Mouse (Mus musculus): Measurements from ENCODE around the gene Dok7. TPM values are rescaled to one million over a fixed set of nuclear protein-coding genes. Genes with fewer than 3 reads are reported as not detected.

Gene Dok7
- polyA plus RNA-seq, 1 experiment from 2014 or later = 8.8 TPM

DNA sequence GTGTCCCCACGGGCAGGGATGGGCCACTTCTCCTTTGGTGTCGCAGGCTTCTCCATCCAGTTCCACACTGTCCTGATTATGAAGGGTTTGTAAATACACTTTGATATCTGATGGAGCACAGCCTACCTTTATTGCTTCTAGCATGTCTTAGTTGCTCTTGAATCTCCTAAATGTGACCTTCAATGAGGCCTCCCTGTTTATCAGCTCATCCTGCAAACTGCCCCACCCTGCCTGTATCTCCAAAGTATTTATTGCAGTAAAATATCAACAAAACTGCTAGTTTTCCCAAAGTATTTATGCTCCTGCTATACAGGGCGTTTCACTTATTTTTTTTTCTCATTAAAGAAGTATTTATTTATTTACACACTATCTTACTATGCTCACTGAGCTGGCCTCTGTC lies 59.4 kb downstream of the Dok7 start:
- Histone ChIP-seq H3K4me1 (ENCODE audit: control insufficient read depth in 2 of 2, insufficient read depth in 2 of 2, low read length in 2 of 2) (peaks cover 13 to 16% of the 10 kb centered on the region in 2 experiments), H3K9me3 (ENCODE audit: control insufficient read depth, low read length) (no peaks in the 10 kb centered on the region), H3K27me3 (ENCODE audit: control insufficient read depth, insufficient read depth, low read length) (no peaks in the 10 kb centered on the region), H3K9ac (ENCODE audit: low read length) (no peak overlapping the region), H3K36me3 (ENCODE audit: control insufficient read depth, insufficient read depth, low read length) (no peaks in the 10 kb centered on the region), H3K4me2 (ENCODE audit: low read length) (no peak overlapping the region), H3K4me3 (ENCODE audit: control insufficient read depth in 1 of 2, insufficient read depth in 1 of 2, low read depth in 1 of 2, low read length in 2 of 2) (no peak overlapping the region), H3K27ac (replicated peaks in 1 of 2; ENCODE audit: control insufficient read depth in 1 of 2, insufficient read depth in 1 of 2, low read depth in 2 of 2, low read length in 2 of 2) (no peak overlapping the region)
- ATAC-seq (ENCODE audit: insufficient number of reproducible peaks, insufficient read depth, low FRiP score, low read depth) = no peak
- 75% methylated on average over 3 of the region's 3 CpGs for WGBS

DNA sequence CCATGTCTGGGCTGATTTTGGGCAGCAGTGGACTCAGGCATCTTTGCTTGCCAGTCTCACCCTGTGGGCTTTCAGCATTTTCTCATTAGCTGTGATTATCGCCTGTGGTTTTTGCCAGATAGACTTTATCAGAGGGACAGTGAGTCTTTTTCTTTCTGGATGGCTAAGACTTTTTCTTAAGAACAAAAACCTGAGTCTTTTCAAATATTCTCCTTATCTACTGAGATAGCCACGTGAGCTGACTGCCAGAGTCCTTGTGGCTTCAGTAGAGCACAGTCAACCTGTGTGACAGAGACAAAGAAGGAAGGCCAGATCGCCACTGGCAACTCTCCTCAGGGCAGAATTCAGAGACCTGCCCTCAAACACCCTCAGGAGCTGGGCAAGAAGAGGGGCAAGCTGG lies 61.1 kb downstream of the Dok7 start:
- ATAC-seq (ENCODE audit: insufficient number of reproducible peaks, insufficient read depth, low FRiP score, low read depth) = no peak
- H3K4me3 ChIP-seq (ENCODE audit: control insufficient read depth in 1 of 2, insufficient read depth in 1 of 2, low read depth in 1 of 2, low read length in 2 of 2) = no peak overlapping the region
- H3K27me3 ChIP-seq (ENCODE audit: control insufficient read depth, insufficient read depth, low read length) = no peaks in the 10 kb centered on the region
- H3K4me2 ChIP-seq (ENCODE audit: low read length) = no peak overlapping the region
- no peak overlapping the region for H3K27ac ChIP-seq (replicated peaks in 1 of 2; ENCODE audit: control insufficient read depth in 1 of 2, insufficient read depth in 1 of 2, low read depth in 2 of 2, low read length in 2 of 2)
- H3K36me3 ChIP-seq (ENCODE audit: control insufficient read depth, insufficient read depth, low read length) = no peaks in the 10 kb centered on the region
- WGBS = 43% methylated on average over 3 of the region's 3 CpGs
- no peaks in the 10 kb centered on the region for H3K9me3 ChIP-seq (ENCODE audit: control insufficient read depth, low read length)
- H3K4me1 ChIP-seq (ENCODE audit: control insufficient read depth in 2 of 2, insufficient read depth in 2 of 2, low read length in 2 of 2) = peaks cover 13 to 16% of the 10 kb centered on the region in 2 experiments
- H3K9ac ChIP-seq (ENCODE audit: low read length) = no peak overlapping the region

- Histone ChIP-seq H3K4me1 (ENCODE audit: control insufficient read depth in 2 of 2, insufficient read depth in 2 of 2, low read length in 2 of 2) (peaks cover 13 to 16% of the 10 kb centered on the region in 2 experiments), H3K4me2 (ENCODE audit: low read length) (no peak overlapping the region), H3K27me3 (ENCODE audit: control insufficient read depth, insufficient read depth, low read length) (no peaks in the 10 kb centered on the region), H3K4me3 (ENCODE audit: control insufficient read depth in 1 of 2, insufficient read depth in 1 of 2, low read depth in 1 of 2, low read length in 2 of 2) (no peak overlapping the region), H3K36me3 (ENCODE audit: control insufficient read depth, insufficient read depth, low read length) (no peaks in the 10 kb centered on the region), H3K9ac (ENCODE audit: low read length) (no peak overlapping the region), H3K27ac (replicated peaks in 1 of 2; ENCODE audit: control insufficient read depth in 1 of 2, insufficient read depth in 1 of 2, low read depth in 2 of 2, low read length in 2 of 2) (no peak overlapping the region), H3K9me3 (ENCODE audit: control insufficient read depth, low read length) (no peaks in the 10 kb centered on the region)
- 83% methylated on average over 2 of the region's 2 CpGs for WGBS
- ATAC-seq (ENCODE audit: insufficient number of reproducible peaks, insufficient read depth, low FRiP score, low read depth) = no peak
These were observed 61.9 kb downstream of the Dok7 start for GRCm38 (mm10) chr5:35118418-35118817.

DNA sequence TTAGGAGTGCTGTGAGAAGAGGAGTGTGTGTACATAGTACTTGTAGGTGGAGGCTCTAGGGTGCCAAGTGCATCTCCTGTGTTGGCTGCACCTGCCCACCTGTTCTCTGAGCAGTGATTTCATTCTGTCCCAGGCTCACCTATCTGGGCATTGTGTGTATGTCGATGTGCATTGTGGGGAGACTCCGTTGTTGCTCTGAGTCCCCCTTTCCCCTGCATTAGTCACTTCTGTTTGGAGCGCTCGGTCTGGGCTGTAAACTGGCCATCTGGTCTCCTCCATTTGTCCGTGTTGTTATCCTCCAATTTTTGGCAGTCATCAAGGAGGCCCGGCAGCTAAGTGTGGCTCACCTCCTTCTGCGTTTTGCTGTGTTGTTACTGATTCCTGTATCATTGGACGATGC lies 63.5 kb downstream of the Dok7 start:
- Histone ChIP-seq H3K4me2 (ENCODE audit: low read length) (no peak overlapping the region), H3K4me3 (ENCODE audit: control insufficient read depth in 1 of 2, insufficient read depth in 1 of 2, low read depth in 1 of 2, low read length in 2 of 2) (no peak overlapping the region), H3K9me3 (ENCODE audit: control insufficient read depth, low read length) (no peaks in the 10 kb centered on the region), H3K4me1 (ENCODE audit: control insufficient read depth in 2 of 2, insufficient read depth in 2 of 2, low read length in 2 of 2) (peaks cover 13 to 16% of the 10 kb centered on the region in 2 experiments), H3K9ac (ENCODE audit: low read length) (no peak overlapping the region), H3K27me3 (ENCODE audit: control insufficient read depth, insufficient read depth, low read length) (no peaks in the 10 kb centered on the region), H3K36me3 (ENCODE audit: control insufficient read depth, insufficient read depth, low read length) (no peaks in the 10 kb centered on the region), H3K27ac (replicated peaks in 1 of 2; ENCODE audit: control insufficient read depth in 1 of 2, insufficient read depth in 1 of 2, low read depth in 2 of 2, low read length in 2 of 2) (no peak overlapping the region)
- 87% methylated on average over 8 of the region's 8 CpGs for WGBS
- ATAC-seq (ENCODE audit: insufficient number of reproducible peaks, insufficient read depth, low FRiP score, low read depth) = no peak

DNA sequence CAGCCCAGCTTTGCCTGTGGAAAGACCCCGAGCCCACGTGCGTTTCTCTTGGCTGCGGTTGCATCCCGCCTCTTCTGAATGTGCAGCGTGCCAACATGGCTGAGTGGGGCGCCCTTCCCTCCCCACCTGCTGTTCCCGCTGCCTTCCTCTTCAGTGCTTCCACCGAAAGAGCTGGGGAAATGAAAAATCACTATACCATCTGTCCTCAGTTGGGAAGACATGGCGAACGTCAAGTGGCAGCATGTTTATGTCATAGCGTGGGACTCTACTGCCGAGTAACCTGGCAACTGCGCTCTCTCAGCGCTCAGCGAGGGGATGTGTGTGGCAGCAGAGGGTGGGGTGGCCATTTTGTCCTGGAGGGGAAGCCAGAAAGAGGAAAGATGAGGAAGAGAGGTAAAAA lies 72.6 kb downstream of the Dok7 start:
- WGBS = 85% methylated on average over 16 of the region's 16 CpGs
- no peak for ATAC-seq (ENCODE audit: insufficient number of reproducible peaks, insufficient read depth, low FRiP score, low read depth)

DNA sequence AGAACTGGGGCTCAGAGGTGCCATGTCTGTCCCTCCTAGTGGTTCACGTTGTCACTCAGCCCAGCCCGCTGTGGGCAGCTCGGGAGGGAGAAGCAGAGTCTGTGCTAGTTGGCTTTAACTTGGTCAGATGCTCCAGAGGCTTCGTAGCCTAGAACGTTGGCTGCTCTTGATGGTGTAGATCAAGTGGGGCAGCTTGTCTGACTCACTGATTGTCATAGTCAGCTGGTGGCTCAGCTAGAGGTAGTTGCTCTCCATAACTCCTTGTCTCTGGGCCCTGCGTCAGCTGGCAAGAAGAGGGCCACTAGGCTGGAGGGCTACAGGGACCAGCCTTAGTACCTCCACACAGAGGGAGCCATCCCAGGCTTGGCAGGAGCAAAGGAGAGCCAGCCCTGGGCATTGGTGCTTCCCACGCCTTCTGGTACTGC lies 73.2 kb downstream of the Dok7 start:
- H3K27ac ChIP-seq (replicated peaks in 1 of 2; ENCODE audit: control insufficient read depth in 1 of 2, insufficient read depth in 1 of 2, low read depth in 2 of 2, low read length in 2 of 2) = no peak overlapping the region
- peaks cover 0 to 2% of the 10 kb centered on the region in 2 experiments; a peak in 1 of 4 replicates for H3K4me1 ChIP-seq (ENCODE audit: control insufficient read depth in 2 of 2, insufficient read depth in 2 of 2, low read length in 2 of 2)
- 84% methylated on average over 7 of the region's 7 CpGs for WGBS
- no peak overlapping the region for H3K4me3 ChIP-seq (ENCODE audit: control insufficient read depth in 1 of 2, insufficient read depth in 1 of 2, low read depth in 1 of 2, low read length in 2 of 2)
- no peaks in the 10 kb centered on the region for H3K27me3 ChIP-seq (ENCODE audit: control insufficient read depth, insufficient read depth, low read length)
- no peak overlapping the region for H3K9ac ChIP-seq (ENCODE audit: low read length)
- no peak overlapping the region for H3K4me2 ChIP-seq (ENCODE audit: low read length)
- no peaks in the 10 kb centered on the region for H3K9me3 ChIP-seq (ENCODE audit: control insufficient read depth, low read length)
- no peaks in the 10 kb centered on the region for H3K36me3 ChIP-seq (ENCODE audit: control insufficient read depth, insufficient read depth, low read length)
- ATAC-seq (ENCODE audit: insufficient number of reproducible peaks, insufficient read depth, low FRiP score, low read depth) = no peak

More for the DNA sequence above, 72.6 kb downstream of the Dok7 start:
- no peak overlapping the region for H3K4me2 ChIP-seq (ENCODE audit: low read length)
- H3K4me3 ChIP-seq (ENCODE audit: control insufficient read depth in 1 of 2, insufficient read depth in 1 of 2, low read depth in 1 of 2, low read length in 2 of 2) = no peak overlapping the region
- no peaks in the 10 kb centered on the region for H3K27me3 ChIP-seq (ENCODE audit: control insufficient read depth, insufficient read depth, low read length)
- no peaks in the 10 kb centered on the region for H3K36me3 ChIP-seq (ENCODE audit: control insufficient read depth, insufficient read depth, low read length)
- H3K9me3 ChIP-seq (ENCODE audit: control insufficient read depth, low read length) = no peaks in the 10 kb centered on the region
- H3K4me1 ChIP-seq (ENCODE audit: control insufficient read depth in 2 of 2, insufficient read depth in 2 of 2, low read length in 2 of 2) = peaks cover 0 to 2% of the 10 kb centered on the region in 2 experiments; a peak in 1 of 4 replicates
- H3K27ac ChIP-seq (replicated peaks in 1 of 2; ENCODE audit: control insufficient read depth in 1 of 2, insufficient read depth in 1 of 2, low read depth in 2 of 2, low read length in 2 of 2) = no peak overlapping the region
- H3K9ac ChIP-seq (ENCODE audit: low read length) = no peak overlapping the region

GRCm38 (mm10) chr5:35131237-35131636 lies 74.7 kb downstream of the Dok7 start:
- H3K27ac ChIP-seq (replicated peaks in 1 of 2; ENCODE audit: control insufficient read depth in 1 of 2, insufficient read depth in 1 of 2, low read depth in 2 of 2, low read length in 2 of 2) = no peak overlapping the region

GRCm38 (mm10) chr5:35131773-35132172 lies 75.2 kb downstream of the Dok7 start:
- H3K4me1 ChIP-seq (ENCODE audit: control insufficient read depth in 2 of 2, insufficient read depth in 2 of 2, low read length in 2 of 2) = peaks cover 0 to 2% of the 10 kb centered on the region in 2 experiments; a peak in 1 of 4 replicates
- H3K36me3 ChIP-seq (ENCODE audit: control insufficient read depth, insufficient read depth, low read length) = no peaks in the 10 kb centered on the region
- H3K27me3 ChIP-seq (ENCODE audit: control insufficient read depth, insufficient read depth, low read length) = no peaks in the 10 kb centered on the region
- H3K27ac ChIP-seq (replicated peaks in 1 of 2; ENCODE audit: control insufficient read depth in 1 of 2, insufficient read depth in 1 of 2, low read depth in 2 of 2, low read length in 2 of 2) = no peak overlapping the region
- 3% methylated on average over 7 of the region's 7 CpGs for WGBS
- H3K4me3 ChIP-seq (ENCODE audit: control insufficient read depth in 1 of 2, insufficient read depth in 1 of 2, low read depth in 1 of 2, low read length in 2 of 2) = no peak overlapping the region
- no peak for ATAC-seq (ENCODE audit: insufficient number of reproducible peaks, insufficient read depth, low FRiP score, low read depth)
- H3K4me2 ChIP-seq (ENCODE audit: low read length) = no peak overlapping the region
- H3K9ac ChIP-seq (ENCODE audit: low read length) = no peak overlapping the region
- H3K9me3 ChIP-seq (ENCODE audit: control insufficient read depth, low read length) = no peaks in the 10 kb centered on the region

More at GRCm38 (mm10) chr5:35131237-35131636, 74.7 kb downstream of the Dok7 start:
- Histone ChIP-seq H3K27me3 (ENCODE audit: control insufficient read depth, insufficient read depth, low read length) (no peaks in the 10 kb centered on the region), H3K4me1 (ENCODE audit: control insufficient read depth in 2 of 2, insufficient read depth in 2 of 2, low read length in 2 of 2) (peaks cover 0 to 2% of the 10 kb centered on the region in 2 experiments; a peak in 1 of 4 replicates), H3K9ac (ENCODE audit: low read length) (no peak overlapping the region), H3K4me3 (ENCODE audit: control insufficient read depth in 1 of 2, insufficient read depth in 1 of 2, low read depth in 1 of 2, low read length in 2 of 2) (no peak overlapping the region), H3K4me2 (ENCODE audit: low read length) (no peak overlapping the region), H3K36me3 (ENCODE audit: control insufficient read depth, insufficient read depth, low read length) (no peaks in the 10 kb centered on the region), H3K9me3 (ENCODE audit: control insufficient read depth, low read length) (no peaks in the 10 kb centered on the region)
- ATAC-seq (ENCODE audit: insufficient number of reproducible peaks, insufficient read depth, low FRiP score, low read depth) = no peak
- 13% methylated on average over 1 of the region's 1 CpGs for WGBS
